Mouse (Mus musculus): ENCODE data around the gene Cadps2.

GRCm38 (mm10) chr6:23360596-23360995 lies 478.6 kb downstream of the Cadps2 start:
- TF ChIP-seq CTCF (conservative IDR thresholded peaks at IDR 0.05; ENCODE audit: insufficient read depth, insufficient read length, low read depth, low read length) (no peak), POLR2A (IDR thresholded peaks at IDR 0.05; ENCODE audit: low read depth, low read length) (no peak)

Measured in kidney, adult 2 months (tissue).